Mouse (Mus musculus) small intestine, adult 2 months (tissue): ENCODE data around the gene Sit1. TPM values are rescaled to one million over a fixed set of nuclear protein-coding genes. Genes with fewer than 3 reads are reported as not detected.

ENCODE experiments used
- H3K27ac ChIP-seq: fragments of 200-500 bp; 2 replicates; pipeline ENCODE4 v1.5.1; 2012; ENCODE audit warnings: low read depth, low read length, control low read depth, inconsistent platforms; ENCODE audit not compliant: insufficient read depth
- H3K27me3 ChIP-seq: fragments of 200-500 bp; 2 replicates; pipeline ENCODE4 v1.6.1; 2012; ENCODE audit warnings: mild to moderate bottlenecking, moderate library complexity, low read length, inconsistent platforms; ENCODE audit not compliant: control insufficient read depth, insufficient read depth
- H3K36me3 ChIP-seq: fragments of 200-500 bp; 2 replicates; pipeline ENCODE4 v1.6.1; 2012; ENCODE audit warnings: mild to moderate bottlenecking, low read length, control low read depth, inconsistent platforms; ENCODE audit not compliant: control insufficient read depth, insufficient read depth
- H3K4me1 ChIP-seq: fragments of 200-500 bp; 2 replicates; pipeline ENCODE4 v1.6.1; 2012; ENCODE audit warnings: low read length, inconsistent platforms, mixed read lengths; ENCODE audit not compliant: control insufficient read depth, insufficient read depth, insufficient read length
- H3K4me3 ChIP-seq: fragments of 200-500 bp; 2 replicates; pipeline ENCODE4 v1.5.1; 2012; ENCODE audit warnings: low read depth, mild to moderate bottlenecking, control low read depth, inconsistent platforms, low read length, moderate library complexity
- CTCF ChIP-seq: fragments of 200-500 bp; IDR thresholded peaks from 2 replicates; pipeline ENCODE4 v1.5.1; 2012; ENCODE audit warnings: low read depth, mild to moderate bottlenecking, control low read depth, inconsistent platforms, low read length, moderate library complexity, mixed read lengths; ENCODE audit not compliant: insufficient replicate concordance, insufficient read length; ENCODE audit errors: extremely low read depth
- POLR2A ChIP-seq: fragments of 200-500 bp; IDR thresholded peaks from 2 replicates; pipeline ENCODE4 v1.6.1; 2012; ENCODE audit warnings: low read depth, mild to moderate bottlenecking, control low read depth, inconsistent platforms, low read length, moderate library complexity
- WGBS: fragments of 180-500 bp; shearing (Covaris S2); methylation state at CpG from one replicate; pipeline ENCODE4 v1.1.7; 2018; 5-methylcytosine and 5-hydroxymethylcytosine counted together
- polyA plus RNA-seq: library from polyadenylated mRNA; depleted of rRNA; stranded (reverse); fragments of >200 nt; gene quantifications from 2 replicates; pipeline ENCODE4 v1.2.3, GENCODE M21; 2012

The Sit1 gene
- polyA plus RNA-seq, 1 experiment, result 1.9 TPM

- TF ChIP-seq POLR2A, result no peak
- TF ChIP-seq CTCF, result no peak
- H3K4me1 ChIP-seq, result no peaks in the 10 kb centered on the region
- no peak overlapping the region for H3K27ac ChIP-seq
- no peak overlapping the region for H3K4me3 ChIP-seq
- WGBS, result 85% methylated on average over 7 of the region's 7 CpGs
- H3K27me3 ChIP-seq, result no peaks in the 10 kb centered on the region
- no peaks in the 10 kb centered on the region for H3K36me3 ChIP-seq
These were observed 16.7 kb downstream of the Sit1 start for GRCm38 (mm10) chr4:43466872-43467271.

- TF ChIP-seq POLR2A (no peak), CTCF (no peak)
- WGBS, result 83% methylated on average over 6 of the region's 6 CpGs
- H3K27ac ChIP-seq, result no peak overlapping the region
- no peak overlapping the region for H3K4me3 ChIP-seq
- H3K36me3 ChIP-seq, result no peaks in the 10 kb centered on the region
- no peaks in the 10 kb centered on the region for H3K27me3 ChIP-seq
- no peaks in the 10 kb centered on the region for H3K4me1 ChIP-seq
These were observed 17.6 kb downstream of the Sit1 start for GRCm38 (mm10) chr4:43465935-43466334.

GRCm38 (mm10) chr4:43463102-43463501, 20.4 kb downstream of the Sit1 start:
- no peak for TF ChIP-seq CTCF
- TF ChIP-seq POLR2A, result no peak
- no peaks in the 10 kb centered on the region for H3K36me3 ChIP-seq
- WGBS, result 96% methylated on average over 5 of the region's 5 CpGs

GRCm38 (mm10) chr4:43457124-43457523, 26.4 kb downstream of the Sit1 start:
- peaks cover 3% of the 10 kb centered on the region for H3K4me1 ChIP-seq
- H3K36me3 ChIP-seq, result no peaks in the 10 kb centered on the region
- peaks cover 9% of the 10 kb centered on the region; the same call in 1 of the 2 replicates for H3K27me3 ChIP-seq
- H3K27ac ChIP-seq, result no peak overlapping the region
- H3K4me3 ChIP-seq, result no peak overlapping the region
- TF ChIP-seq POLR2A, result no peak
- TF ChIP-seq CTCF, result no peak
- 25% methylated on average over 8 of the region's 8 CpGs for WGBS

More at GRCm38 (mm10) chr4:43463102-43463501, 20.4 kb downstream of the Sit1 start:
- Histone ChIP-seq H3K27ac (no peak overlapping the region), H3K27me3 (no peaks in the 10 kb centered on the region), H3K4me3 (no peak overlapping the region), H3K4me1 (no peaks in the 10 kb centered on the region)

- Histone ChIP-seq H3K27ac (no peak overlapping the region), H3K27me3 (peaks cover 9% of the 10 kb centered on the region; the same call in 1 of the 2 replicates), H3K4me3 (no peak overlapping the region), H3K4me1 (peaks cover 3% of the 10 kb centered on the region), H3K36me3 (no peaks in the 10 kb centered on the region)
- no peak for TF ChIP-seq POLR2A
- TF ChIP-seq CTCF, result no peak
- WGBS, result 56% methylated on average over 4 of the region's 4 CpGs
These were observed 27.1 kb downstream of the Sit1 start for GRCm38 (mm10) chr4:43456470-43456869.

GRCm38 (mm10) chr4:43454041-43454836, 29.3 kb downstream of the Sit1 start, which contains the start of gene Cd72:
Gene Cd72, minus strand, starts transcription at chr4:43454628.
- 25% methylated on average over 20 of the region's 20 CpGs for WGBS
- H3K4me3 ChIP-seq, result peak within 1 kb of the TSS; percentile 52
- no peaks in the 10 kb centered on the region for H3K36me3 ChIP-seq
- peaks cover 9% of the 10 kb centered on the region; the same call in 1 of the 2 replicates for H3K27me3 ChIP-seq
- TF ChIP-seq CTCF (no peak), POLR2A (0 out of 2 replicates have a peak, but pooled peaks have one; percentile 30)
- H3K27ac ChIP-seq, result no peak within 1 kb of the TSS; the same call in 1 of the 2 replicates
- peaks cover 3% of the 10 kb centered on the region for H3K4me1 ChIP-seq

GRCm38 (mm10) chr4:43453413-43453812, 30.1 kb downstream of the Sit1 start:
- no peak for TF ChIP-seq POLR2A
- no peak for TF ChIP-seq CTCF
- WGBS, result 2% methylated on average over 17 of the region's 18 CpGs

More at GRCm38 (mm10) chr4:43453413-43453812, 30.1 kb downstream of the Sit1 start:
- Histone ChIP-seq H3K4me3 (peak overlapping the region; percentile 52), H3K36me3 (no peaks in the 10 kb centered on the region), H3K4me1 (peaks cover 3% of the 10 kb centered on the region), H3K27me3 (peaks cover 9% of the 10 kb centered on the region; the same call in 1 of the 2 replicates), H3K27ac (no peak overlapping the region)
